8 mouse cellular contexts compared by ENCODE assay signal in the genomic region with DNA sequence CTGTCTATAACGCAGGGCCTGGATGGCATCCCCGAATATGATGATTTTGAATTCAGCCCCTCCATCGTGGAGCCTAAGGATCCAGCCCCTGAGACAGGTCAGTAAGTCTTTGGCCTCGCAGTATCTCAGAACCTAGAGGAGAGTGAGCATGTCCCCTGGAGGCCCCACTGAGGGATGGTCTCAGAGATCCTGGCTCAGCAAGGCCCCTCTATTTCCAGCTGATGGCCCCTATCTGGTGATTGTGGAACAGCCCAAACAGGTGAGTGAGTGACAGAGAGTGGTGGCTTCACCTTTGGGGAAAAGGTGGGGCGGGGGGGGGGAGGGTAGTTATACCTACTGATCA. TPM values are rescaled to one million over a fixed set of nuclear protein-coding genes. Genes with fewer than 3 reads are reported as not detected.
A peak's percentile ranks its signal among the peaks of the same experiment; 100 is the strongest.
DNase-seq lines count a peak whose midpoint lies in the region; ATAC-seq lines count a peak whose summit lies in the region.

No protein-coding gene starts in this region.

- peak overlapping the region; percentile 99 for H3K4me2 ChIP-seq in kidney, embryonic 16.5 days (replicated peaks; ENCODE audit: low read depth, low read length)
- peak overlapping the region; percentile 59; the same call in 1 of the 2 replicates for H3K4me2 ChIP-seq in midbrain, embryonic 11.5 days

- peak overlapping the region; percentile 64 for H3K9ac ChIP-seq in kidney, embryonic 16.5 days (replicated peaks; ENCODE audit: low read length)
- peak overlapping the region; percentile 65; the same call in 1 of the 2 replicates for H3K9ac ChIP-seq in midbrain, embryonic 11.5 days (ENCODE audit: low read length)

- 43% methylated on average over 5 of the region's 5 CpGs for WGBS in kidney, embryonic 16.5 days
- 55% methylated on average over 5 of the region's 5 CpGs for WGBS in hindbrain, embryonic 10.5 days
- WGBS in midbrain, embryonic 11.5 days = 65% methylated on average over 5 of the region's 5 CpGs

- H3K4me3 ChIP-seq in kidney, embryonic 16.5 days (ENCODE audit: low read length) = peak overlapping the region; percentile 68
- peak overlapping the region; percentile 71 for H3K4me3 ChIP-seq in brown adipose tissue, adult 24 weeks (ENCODE audit: insufficient read depth, low read depth, low read length)
- H3K4me3 ChIP-seq in hindbrain, embryonic 10.5 days = peak overlapping the region; percentile 77
- peak overlapping the region; percentile 56 for H3K4me3 ChIP-seq in midbrain, embryonic 11.5 days (ENCODE audit: low read depth, low read length)

- H3K36me3 ChIP-seq in kidney, embryonic 16.5 days (ENCODE audit: insufficient read depth, low read length) = peaks cover 4% of the 10 kb centered on the region
- peaks cover 16% of the 10 kb centered on the region for H3K36me3 ChIP-seq in hindbrain, embryonic 10.5 days
- no peaks in the 10 kb centered on the region for H3K36me3 ChIP-seq in midbrain, embryonic 11.5 days (ENCODE audit: control insufficient read depth, insufficient read depth, low read length)

- H3K4me1 ChIP-seq in kidney, embryonic 16.5 days (ENCODE audit: insufficient read depth, low read length) = peaks cover 17% of the 10 kb centered on the region
- no peaks in the 10 kb centered on the region for H3K4me1 ChIP-seq in brown adipose tissue, adult 24 weeks (ENCODE audit: control insufficient read depth, insufficient read depth, insufficient read length, low read length)
- peaks cover 54% of the 10 kb centered on the region for H3K4me1 ChIP-seq in hindbrain, embryonic 10.5 days (replicated peaks)
- H3K4me1 ChIP-seq in midbrain, embryonic 11.5 days (ENCODE audit: control insufficient read depth, insufficient read depth, low read length) = peaks cover 18% of the 10 kb centered on the region

- H3K9me3 ChIP-seq in kidney, embryonic 16.5 days (ENCODE audit: low read length) = no peaks in the 10 kb centered on the region
- H3K9me3 ChIP-seq in hindbrain, embryonic 10.5 days = no peaks in the 10 kb centered on the region
- H3K9me3 ChIP-seq in midbrain, embryonic 11.5 days (ENCODE audit: control insufficient read depth, low read length) = no peaks in the 10 kb centered on the region

- DNase-seq in kidney, adult 18-20 months = no peak
- DNase-seq in hindbrain, embryonic 10.5 days (ENCODE audit: low spot score) = no peak
- no peak for DNase-seq in midbrain, embryonic 11.5 days (ENCODE audit: low spot score, missing footprints)
- DNase-seq in embryo, embryonic 11 days = no peak
- no peak for DNase-seq in ovary, postnatal 14 days (ENCODE audit: low spot score)
- DNase-seq in cerebellum, adult 11 months = no peak

- peaks cover 7% of the 10 kb centered on the region for H3K27me3 ChIP-seq in kidney, embryonic 16.5 days (ENCODE audit: insufficient read depth, low read length)
- H3K27me3 ChIP-seq in hindbrain, embryonic 10.5 days (ENCODE audit: insufficient read depth, poor library complexity, severe bottlenecking) = peaks cover 55% of the 10 kb centered on the region
- H3K27me3 ChIP-seq in midbrain, embryonic 11.5 days (ENCODE audit: control insufficient read depth, insufficient read depth, low read length) = peaks cover 20% of the 10 kb centered on the region

- H3K27ac ChIP-seq in kidney, embryonic 16.5 days (ENCODE audit: low read length) = no peak overlapping the region; the same call in 1 of the 2 replicates
- H3K27ac ChIP-seq in brown adipose tissue, adult 24 weeks (replicated peaks; ENCODE audit: low read depth, low read length) = no peak overlapping the region; the same call in 1 of the 2 replicates
- H3K27ac ChIP-seq in hindbrain, embryonic 10.5 days = no peak overlapping the region
- H3K27ac ChIP-seq in midbrain, embryonic 11.5 days (ENCODE audit: low read depth, low read length) = no peak overlapping the region

- no peak for ATAC-seq in kidney, embryonic 16.5 days (ENCODE audit: low FRiP score, low TSS enrichment)
- no peak for ATAC-seq in midbrain, embryonic 11.5 days (ENCODE audit: low FRiP score)

RNA-seq across cellular contexts. Expression of a gene that starts 2.1 kb away (rescaled TPM):
- polyA plus RNA-seq in kidney, embryonic 16.5 days (2015; fragmentation: Nextera tagmentation; extraction: Ambion mirVana) = 9.7 and 11.5 TPM in 2 replicates
- 8.2 and 9.2 TPM in 2 replicates for polyA plus RNA-seq in brown adipose tissue, adult 24 weeks (2012; ENCODE audit: insufficient read depth, insufficient read length, missing spikeins)
- 5.6 and 6.4 TPM in 2 replicates for polyA plus RNA-seq in hindbrain, embryonic 10.5 days (2016; fragmentation: Nextera tagmentation; extraction: Ambion mirVana)
- 3.2 and 3.9 TPM in 2 replicates for polyA plus RNA-seq in midbrain, embryonic 11.5 days (2014; fragmentation: Nextera tagmentation; extraction: Ambion mirVana)

RNA-seq across cellular contexts. Expression of a gene that starts 20.7 kb away (rescaled TPM):
- 4.5 and 5.4 TPM in 2 replicates for polyA plus RNA-seq in kidney, embryonic 16.5 days (2015; fragmentation: Nextera tagmentation; extraction: Ambion mirVana)
- polyA plus RNA-seq in brown adipose tissue, adult 24 weeks (2012; ENCODE audit: insufficient read depth, insufficient read length, missing spikeins) = 1.4 TPM in 1 of 2 replicates, not detected in the other
- 4.5 and 9.7 TPM in 2 replicates for polyA plus RNA-seq in hindbrain, embryonic 10.5 days (2016; fragmentation: Nextera tagmentation; extraction: Ambion mirVana)
- polyA plus RNA-seq in midbrain, embryonic 11.5 days (2014; fragmentation: Nextera tagmentation; extraction: Ambion mirVana) = 10.7 and 11.0 TPM in 2 replicates

RNA-seq across cellular contexts. Expression of a gene that starts 21.7 kb away (rescaled TPM):
- 22.4 and 26.0 TPM in 2 replicates for polyA plus RNA-seq in kidney, embryonic 16.5 days (2015; fragmentation: Nextera tagmentation; extraction: Ambion mirVana)
- 5.9 and 8.9 TPM in 2 replicates for polyA plus RNA-seq in brown adipose tissue, adult 24 weeks (2012; ENCODE audit: insufficient read depth, insufficient read length, missing spikeins)
- polyA plus RNA-seq in hindbrain, embryonic 10.5 days (2016; fragmentation: Nextera tagmentation; extraction: Ambion mirVana) = 23.2 and 28.2 TPM in 2 replicates
- polyA plus RNA-seq in midbrain, embryonic 11.5 days (2014; fragmentation: Nextera tagmentation; extraction: Ambion mirVana) = 20.0 and 25.5 TPM in 2 replicates

RNA-seq across cellular contexts. Expression of a gene that starts 32.3 kb away (rescaled TPM):
- 188 and 198 TPM in 2 replicates for polyA plus RNA-seq in kidney, embryonic 16.5 days (2015; fragmentation: Nextera tagmentation; extraction: Ambion mirVana)
- polyA plus RNA-seq in brown adipose tissue, adult 24 weeks (2012; ENCODE audit: insufficient read depth, insufficient read length, missing spikeins) = 61.9 and 67.2 TPM in 2 replicates
- polyA plus RNA-seq in hindbrain, embryonic 10.5 days (2016; fragmentation: Nextera tagmentation; extraction: Ambion mirVana) = 260 and 279 TPM in 2 replicates
- 215 and 221 TPM in 2 replicates for polyA plus RNA-seq in midbrain, embryonic 11.5 days (2014; fragmentation: Nextera tagmentation; extraction: Ambion mirVana)

RNA-seq across cellular contexts. Expression of a gene that starts 34.7 kb away (rescaled TPM):
- 14.7 and 16.9 TPM in 2 replicates for polyA plus RNA-seq in kidney, embryonic 16.5 days (2015; fragmentation: Nextera tagmentation; extraction: Ambion mirVana)
- 1.0 and 2.6 TPM in 2 replicates for polyA plus RNA-seq in brown adipose tissue, adult 24 weeks (2012; ENCODE audit: insufficient read depth, insufficient read length, missing spikeins)
- 10.0 and 11.9 TPM in 2 replicates for polyA plus RNA-seq in hindbrain, embryonic 10.5 days (2016; fragmentation: Nextera tagmentation; extraction: Ambion mirVana)
- polyA plus RNA-seq in midbrain, embryonic 11.5 days (2014; fragmentation: Nextera tagmentation; extraction: Ambion mirVana) = 4.3 and 5.5 TPM in 2 replicates
